Mouse (Mus musculus) G1E (cell line): ENCODE data around the gene Adarb2.

Experiments used
- CTCF ChIP-seq: IDR thresholded peaks from 2 replicates; pipeline ENCODE4 v1.5.1; 2012; ENCODE audit warnings: low read depth, low read length, inconsistent platforms, mixed read lengths
- GATA1 ChIP-seq: IDR thresholded peaks from 2 replicates; pipeline ENCODE4 v1.6.1; 2012; ENCODE audit warnings: borderline replicate concordance, low read length, inconsistent platforms, mixed read lengths

DNA sequence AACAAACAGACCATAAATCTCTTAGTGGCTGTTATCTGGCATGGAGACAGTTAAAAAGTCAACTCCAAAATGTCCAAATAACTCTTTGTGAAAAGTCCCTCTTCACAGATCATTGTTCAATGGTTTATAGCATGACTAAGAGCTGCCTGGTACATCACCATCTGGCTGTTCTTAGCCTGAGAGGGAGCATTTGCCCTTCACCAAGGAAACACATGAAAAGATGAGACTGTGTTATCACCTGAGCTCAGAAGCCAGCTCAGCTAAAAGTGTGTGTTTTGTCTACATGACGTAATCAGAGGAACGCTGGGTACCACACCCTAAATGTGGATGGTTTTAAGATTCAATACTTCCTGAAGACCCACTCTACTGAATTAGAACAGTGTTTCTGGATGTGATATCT is 403.0 kb downstream of the Adarb2 start:
- no peak for TF ChIP-seq CTCF
- TF ChIP-seq GATA1, result no peak
